Mouse (Mus musculus): Measurements from ENCODE around the gene Rhbdd1.

GRCm38 (mm10) chr1:82267547-82267946 lies 48.7 kb upstream of the Rhbdd1 start:
- TF ChIP-seq CTCF (conservative IDR thresholded peaks at IDR 0.05; ENCODE audit: insufficient read depth, insufficient read length, low read depth, low read length) (no peak), POLR2A (IDR thresholded peaks at IDR 0.05; ENCODE audit: low read depth, low read length) (no peak)
